Mouse (Mus musculus) CH12.LX (cell line): Measurements from ENCODE around the gene Nnat. TPM values are rescaled to one million over a fixed set of nuclear protein-coding genes. Genes with fewer than 3 reads are reported as not detected.

Source experiments
- DNase-seq: peaks from one replicate; pipeline ENCODE4 v3.0.0-alpha.2; 2013; ENCODE audit errors: extremely low read depth
- H3K27ac ChIP-seq: 2 replicates; pipeline ENCODE4 v1.5.1; 2012; ENCODE audit warnings: low read depth, mild to moderate bottlenecking, control low read depth, moderate library complexity; ENCODE audit not compliant: insufficient read depth
- H3K27me3 ChIP-seq: replicated peaks from 2 replicates; pipeline ENCODE3; 2012; ENCODE audit warnings: inconsistent platforms
- H3K36me3 ChIP-seq, 2 experiments: replicated peaks in 1 of 2; 2 replicates each; pipeline versions ENCODE3 to v1.6.1; 2012; ENCODE audit warnings: inconsistent platforms in 1 of 2, low read length in 1 of 2, mild to moderate bottlenecking in 1 of 2, mixed read lengths in 1 of 2, moderate library complexity in 1 of 2; ENCODE audit not compliant: control insufficient read depth in 1 of 2, insufficient read depth in 1 of 2
- H3K4me1 ChIP-seq, 2 experiments: 2 replicates each; pipeline ENCODE4 v1.6.1; 2012; ENCODE audit warnings: inconsistent platforms in 1 of 2, moderate library complexity in 1 of 2; ENCODE audit not compliant: insufficient read depth in 2 of 2, control insufficient read depth in 1 of 2
- H3K4me2 ChIP-seq: 2 replicates; pipeline ENCODE4 v1.6.1; 2012; ENCODE audit warnings: low read depth, mild to moderate bottlenecking, control low read depth; ENCODE audit not compliant: poor library complexity, insufficient read depth, severe bottlenecking
- H3K4me3 ChIP-seq, 3 experiments: fragments of 150-350 bp in 1 of 3; sonication (generic) in 1 of 3; replicated peaks in 1 of 3; 2 replicates each; pipeline versions ENCODE3 to v1.5.1; 2011 to 2012; ENCODE audit warnings: low read depth in 2 of 3, low read length in 2 of 3, mild to moderate bottlenecking in 2 of 3, moderate library complexity in 2 of 3, control low read depth in 1 of 3, improper control_type of control experiment in 1 of 3, inconsistent platforms in 1 of 3, mixed read lengths in 1 of 3; ENCODE audit not compliant: poor library complexity in 1 of 3
- H3K79me2 ChIP-seq: replicated peaks from 2 replicates; pipeline ENCODE4 v1.6.1; 2012; ENCODE audit warnings: mild to moderate bottlenecking, moderate library complexity; ENCODE audit not compliant: control insufficient read depth, poor library complexity, insufficient read depth, severe bottlenecking; ENCODE audit errors: extremely low read depth
- H3K9ac ChIP-seq: 2 replicates; pipeline ENCODE4 v1.6.1; 2012; ENCODE audit warnings: low read depth, mild to moderate bottlenecking, control low read depth, moderate library complexity; ENCODE audit not compliant: insufficient read depth
- H3K9me3 ChIP-seq: replicated peaks from 2 replicates; pipeline ENCODE3; 2012; ENCODE audit warnings: low read length, inconsistent platforms, mixed read lengths
- BHLHE40 ChIP-seq: IDR thresholded peaks from 2 replicates; pipeline ENCODE4 v1.6.1; 2011; ENCODE audit warnings: mild to moderate bottlenecking, low read depth, low read length, improper control_type of control experiment
- CHD1 ChIP-seq: IDR thresholded peaks from 2 replicates; pipeline ENCODE4 v1.6.1; 2012; ENCODE audit warnings: low read depth, low read length, improper control_type of control experiment, inconsistent platforms
- CHD2 ChIP-seq: IDR thresholded peaks from 2 replicates; pipeline ENCODE4 v1.6.1; 2011; ENCODE audit warnings: low read length, improper control_type of control experiment
- CTCF ChIP-seq, 2 experiments: IDR thresholded peaks in 1 of 2; conservative IDR thresholded peaks in 1 of 2; 2 replicates each; pipeline ENCODE4 v1.5.1; 2011 to 2012; ENCODE audit warnings: low read depth in 2 of 2, low read length in 2 of 2, improper control_type of control experiment in 1 of 2, inconsistent platforms in 1 of 2, mild to moderate bottlenecking in 1 of 2, moderate library complexity in 1 of 2
- E2F4 ChIP-seq: IDR thresholded peaks from 2 replicates; pipeline ENCODE4 v1.6.1; 2011; ENCODE audit warnings: low read depth, low read length, improper control_type of control experiment; ENCODE audit not compliant: insufficient replicate concordance
- ELF1 ChIP-seq: IDR thresholded peaks from 2 replicates; pipeline ENCODE4 v1.6.1; 2014; ENCODE audit warnings: low read depth, mild to moderate bottlenecking, inconsistent platforms, low read length, improper control_type of control experiment
- EP300 ChIP-seq: IDR thresholded peaks from 2 replicates; pipeline ENCODE4 v1.6.1; 2011; ENCODE audit warnings: low read length, improper control_type of control experiment
- ETS1 ChIP-seq: conservative IDR thresholded peaks from 2 replicates; pipeline ENCODE4 v1.6.1; 2012; ENCODE audit warnings: low read depth, mild to moderate bottlenecking, inconsistent platforms, low read length, improper control_type of control experiment, moderate library complexity
- GABPA ChIP-seq: IDR thresholded peaks from 2 replicates; pipeline ENCODE4 v1.6.1; 2012; ENCODE audit warnings: low read depth, low read length, improper control_type of control experiment, inconsistent platforms; ENCODE audit not compliant: insufficient replicate concordance
- HCFC1 ChIP-seq: IDR thresholded peaks from 2 replicates; pipeline ENCODE4 v1.6.1; 2012; ENCODE audit warnings: low read depth, mild to moderate bottlenecking, inconsistent platforms, low read length, improper control_type of control experiment
- IRF4 ChIP-seq: IDR thresholded peaks from 2 replicates; pipeline ENCODE4 v1.6.1; 2014; ENCODE audit warnings: low read depth, mild to moderate bottlenecking, inconsistent platforms, low read length, improper control_type of control experiment
- JUN ChIP-seq: IDR thresholded peaks from 2 replicates; pipeline ENCODE4 v1.6.1; 2011; ENCODE audit warnings: low read depth, mild to moderate bottlenecking, low read length, improper control_type of control experiment, moderate library complexity; ENCODE audit not compliant: insufficient read depth
- JUND ChIP-seq: conservative IDR thresholded peaks from 2 replicates; pipeline ENCODE4 v1.6.1; 2011; ENCODE audit warnings: low read depth, low read length, improper control_type of control experiment
- KAT2A ChIP-seq: IDR thresholded peaks from 2 replicates; pipeline ENCODE4 v1.6.1; 2012; ENCODE audit warnings: low read length, improper control_type of control experiment, inconsistent platforms; ENCODE audit not compliant: insufficient replicate concordance
- MAFK ChIP-seq: IDR thresholded peaks from 2 replicates; pipeline ENCODE4 v1.6.1; 2011; ENCODE audit warnings: low read length, improper control_type of control experiment; ENCODE audit not compliant: insufficient replicate concordance
- MAX ChIP-seq: IDR thresholded peaks from 2 replicates; pipeline ENCODE4 v1.6.1; 2011; ENCODE audit warnings: low read length, improper control_type of control experiment
- MAZ ChIP-seq: IDR thresholded peaks from 2 replicates; pipeline ENCODE4 v1.6.1; 2012; ENCODE audit warnings: low read depth, mild to moderate bottlenecking, inconsistent platforms, low read length, improper control_type of control experiment, moderate library complexity
- MEF2A ChIP-seq: IDR thresholded peaks from 2 replicates; pipeline ENCODE4 v1.6.1; 2014; ENCODE audit warnings: low read depth, mild to moderate bottlenecking, inconsistent platforms, low read length, improper control_type of control experiment, borderline replicate concordance
- MXI1 ChIP-seq: IDR thresholded peaks from 2 replicates; pipeline ENCODE4 v1.6.1; 2011; ENCODE audit warnings: mild to moderate bottlenecking, low read depth, low read length, improper control_type of control experiment
- MYC ChIP-seq: IDR thresholded peaks from 2 replicates; pipeline ENCODE4 v1.6.1; 2011; ENCODE audit warnings: low read depth, mild to moderate bottlenecking, improper control_type of control experiment, low read length
- NELFE ChIP-seq: IDR thresholded peaks from 2 replicates; pipeline ENCODE4 v1.6.1; 2011; ENCODE audit warnings: low read depth, low read length, improper control_type of control experiment
- NRF1 ChIP-seq: IDR thresholded peaks from 2 replicates; pipeline ENCODE4 v1.6.1; 2014; ENCODE audit warnings: low read depth, mild to moderate bottlenecking, inconsistent platforms, low read length, improper control_type of control experiment, moderate library complexity
- PAX5 ChIP-seq: IDR thresholded peaks from 2 replicates; pipeline ENCODE4 v1.6.1; 2012; ENCODE audit warnings: low read length, inconsistent platforms, mixed read lengths
- POLR2A ChIP-seq: IDR thresholded peaks from 2 replicates; pipeline ENCODE4 v1.6.1; 2011; ENCODE audit warnings: low read depth, mild to moderate bottlenecking, improper control_type of control experiment, low read length
- POLR2AphosphoS2 ChIP-seq: IDR thresholded peaks from 2 replicates; pipeline ENCODE4 v1.6.1; 2011; ENCODE audit warnings: low read depth, low read length, improper control_type of control experiment
- RAD21 ChIP-seq: IDR thresholded peaks from 2 replicates; pipeline ENCODE4 v1.6.1; 2011; ENCODE audit warnings: low read depth, mild to moderate bottlenecking, low read length, improper control_type of control experiment, moderate library complexity
- RCOR1 ChIP-seq: conservative IDR thresholded peaks from 2 replicates; pipeline ENCODE4 v1.6.1; 2012; ENCODE audit warnings: low read depth, mild to moderate bottlenecking, inconsistent platforms, low read length, improper control_type of control experiment
- SIN3A ChIP-seq: IDR thresholded peaks from 2 replicates; pipeline ENCODE4 v1.6.1; 2012; ENCODE audit warnings: low read length, improper control_type of control experiment, inconsistent platforms
- SMC3 ChIP-seq: IDR thresholded peaks from 2 replicates; pipeline ENCODE4 v1.6.1; 2011; ENCODE audit warnings: low read depth, low read length, improper control_type of control experiment
- TBP ChIP-seq: conservative IDR thresholded peaks from 2 replicates; pipeline ENCODE4 v1.6.1; 2011; ENCODE audit warnings: low read depth, low read length, improper control_type of control experiment
- TCF12 ChIP-seq: IDR thresholded peaks from 2 replicates; pipeline ENCODE4 v1.6.1; 2014; ENCODE audit warnings: low read depth, mild to moderate bottlenecking, inconsistent platforms, low read length, improper control_type of control experiment
- UBTF ChIP-seq: IDR thresholded peaks from 2 replicates; pipeline ENCODE4 v1.6.1; 2012; ENCODE audit warnings: low read depth, mild to moderate bottlenecking, inconsistent platforms, low read length, improper control_type of control experiment, moderate library complexity
- USF1 ChIP-seq: IDR thresholded peaks from 2 replicates; pipeline ENCODE4 v1.6.1; 2014; ENCODE audit warnings: low read depth, mild to moderate bottlenecking, inconsistent platforms, low read length, improper control_type of control experiment
- USF2 ChIP-seq: conservative IDR thresholded peaks from 2 replicates; pipeline ENCODE4 v1.6.1; 2011; ENCODE audit warnings: low read depth, low read length, improper control_type of control experiment
- ZC3H11A ChIP-seq: IDR thresholded peaks from 2 replicates; pipeline ENCODE4 v1.6.1; 2012; ENCODE audit warnings: low read depth, mild to moderate bottlenecking, inconsistent platforms, low read length, improper control_type of control experiment
- ZKSCAN1 ChIP-seq: IDR thresholded peaks from 2 replicates; pipeline ENCODE4 v1.6.1; 2012; ENCODE audit warnings: low read depth, inconsistent platforms, low read length, improper control_type of control experiment, borderline replicate concordance
- ZMIZ1 ChIP-seq: IDR thresholded peaks from 2 replicates; pipeline ENCODE4 v1.6.1; 2012; ENCODE audit warnings: low read depth, mild to moderate bottlenecking, inconsistent platforms, low read length, improper control_type of control experiment
- ZNF384 ChIP-seq: IDR thresholded peaks from 2 replicates; pipeline ENCODE4 v1.6.1; 2012; ENCODE audit warnings: low read depth, low read length, improper control_type of control experiment, inconsistent platforms
- dilution Hi-C: fragments of 300-500 bp; cut with MboI; formaldehyde crosslinking; loops from 2 replicates; pipeline ENCODE4 v1.14.3; 2020; ENCODE audit warnings: low sequenced_read_pairs; ENCODE audit not compliant: extremely low pct_unique_long_range_greater_than_20kb, extremely low pct_ligation_motif_present
- in situ Hi-C: fragments of 300-500 bp; cut with MboI; formaldehyde crosslinking; loops from 3 replicates; pipeline ENCODE4 v1.14.3; 2019; ENCODE audit warnings: low sequenced_read_pairs, low pct_ligation_motif_present, low pct_unique_long_range_greater_than_20kb, mixed read lengths
- polyA plus RNA-seq: library from polyadenylated mRNA; unstranded; fragments of >175 nt; gene quantifications from 2 replicates; pipeline ENCODE4 v1.2.1, GENCODE M21; 2012; ENCODE audit warnings: low read depth; ENCODE audit not compliant: insufficient read length
- total RNA-seq, 2 experiments: library from RNA; depleted of rRNA; stranded (reverse); fragments of 300-350 nt in 1 of 2; fragments of >200 nt in 1 of 2; gene quantifications; 2 replicates each; pipeline ENCODE4 v1.2.3; 2012 to 2014

Gene Nnat
- total and polyA plus RNA-seq, 3 experiments: 0.76 to 0.84 TPM; not detected in 1

DNA sequence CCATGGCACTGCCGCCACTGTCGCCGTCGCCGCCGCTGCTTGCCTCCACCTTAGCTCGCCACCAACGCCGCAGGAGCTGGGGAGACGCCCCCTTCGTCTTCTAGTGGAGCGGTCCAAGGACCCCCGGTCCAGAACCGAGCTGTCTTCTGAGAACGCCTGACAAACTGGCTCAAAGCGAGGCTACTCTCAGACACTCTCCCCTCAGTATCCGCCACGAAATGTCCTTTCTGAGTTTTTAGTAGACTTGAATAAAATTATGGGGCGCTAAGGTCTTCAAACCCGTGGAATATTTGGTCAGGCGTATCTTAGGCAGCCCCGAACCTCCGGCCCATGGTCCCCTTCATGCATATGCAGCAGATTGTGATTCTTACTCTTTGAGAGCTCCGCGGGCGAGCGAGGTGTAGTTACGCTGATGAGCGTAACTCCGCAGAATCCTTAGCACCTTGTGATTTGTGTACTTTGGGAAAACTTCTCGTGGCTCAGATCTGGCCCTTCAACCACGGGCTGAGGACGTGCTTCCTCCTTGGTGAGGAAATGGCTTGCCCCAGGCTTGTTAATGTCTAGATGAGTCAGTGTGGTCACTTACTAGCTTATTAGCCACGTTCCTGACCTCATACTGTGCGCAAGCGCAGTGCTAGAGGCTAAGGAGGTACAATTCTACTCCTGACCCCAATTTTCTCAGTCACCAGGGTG is 6.5 kb downstream of the Nnat start:
- Histone ChIP-seq H3K4me2 (peak overlapping the region; percentile 91), H3K36me3 (peaks cover 4 to 15% of the 10 kb centered on the region in 2 experiments), H3K4me3 (peak overlapping the region; percentile 69 to 100 (median 100)), H3K79me2 (peaks cover 13% of the 10 kb centered on the region), H3K9me3 (peaks cover 4% of the 10 kb centered on the region), H3K27ac (peak overlapping the region; percentile 95), H3K4me1 (peaks cover 0 to 35% of the 10 kb centered on the region in 2 experiments; a peak in 2 of 4 replicates), H3K9ac (peak overlapping the region; percentile 98), H3K27me3 (peaks cover 8% of the 10 kb centered on the region)
- dilution Hi-C loops (no loop called here), in situ Hi-C loops (loop anchor here (5.0 to 25.0 kb wide), 2 partner anchors 84 to 429 kb away; partner anchors contain the start of gene Samhd1)
- TF ChIP-seq ZMIZ1: peak; percentile 62; the same call in 1 of the 2 replicates
- TF ChIP-seq ELF1: peak; percentile 44; the same call in 1 of the 2 replicates
- 0 out of 2 replicates have a peak, but pooled peaks have one; percentile 4 for TF ChIP-seq MAFK
- TF ChIP-seq SMC3: no peak
- TF ChIP-seq POLR2AphosphoS2: peak; percentile 93; the same call in 1 of the 2 replicates
- TF ChIP-seq HCFC1: peak; percentile 87
- 0 out of 2 replicates have a peak, but pooled peaks have one; percentile 60 for TF ChIP-seq KAT2A
- no peak for TF ChIP-seq RCOR1
- no peak for TF ChIP-seq CHD2
- peak; percentile 100 for TF ChIP-seq MAX
- no peak for TF ChIP-seq CHD1
- peak; percentile 75 for TF ChIP-seq BHLHE40
- no peak for TF ChIP-seq GABPA
- peak; percentile 88 for TF ChIP-seq SIN3A
- TF ChIP-seq RAD21: no peak
- no peak for TF ChIP-seq ZKSCAN1
- no peak for TF ChIP-seq IRF4
- peak; percentile 33; the same call in 1 of the 2 replicates for TF ChIP-seq JUND
- TF ChIP-seq ZC3H11A: no peak
- TF ChIP-seq PAX5: no peak
- TF ChIP-seq E2F4: 0 out of 2 replicates have a peak, but pooled peaks have one; percentile 28
- TF ChIP-seq CTCF (conservative IDR thresholded peaks at IDR 0.05 in 1 of 2, IDR thresholded peaks at IDR 0.05 in 1 of 2; ENCODE audit: low read depth in 2 of 2, low read length in 2 of 2): no peak
- TF ChIP-seq POLR2A: peak; percentile 98
- TF ChIP-seq MYC: peak; percentile 94
- peak; percentile 47; the same call in 1 of the 2 replicates for TF ChIP-seq ETS1
- TF ChIP-seq UBTF: 0 out of 2 replicates have a peak, but pooled peaks have one; percentile 10
- TF ChIP-seq USF2: no peak
- no peak for TF ChIP-seq USF1
- TF ChIP-seq MAZ: no peak
- peak; percentile 63; the same call in 1 of the 2 replicates for TF ChIP-seq MEF2A
- peak; percentile 86 for TF ChIP-seq TBP
- TF ChIP-seq MXI1: peak; percentile 87
- TF ChIP-seq TCF12: peak; percentile 67
- peak; percentile 91 for TF ChIP-seq NRF1
- peak; percentile 40; the same call in 1 of the 2 replicates for TF ChIP-seq JUN
- TF ChIP-seq ZNF384: no peak
- no peak for TF ChIP-seq EP300
- TF ChIP-seq NELFE: peak; percentile 96
- DNase-seq: peak; percentile 87
